Mouse (Mus musculus) olfactory bulb, adult 2 months (tissue): Measurements from ENCODE around the gene Slc46a1.

ENCODE experiments used
- CTCF ChIP-seq: fragments of 200-500 bp; IDR thresholded peaks from 2 replicates; pipeline ENCODE4 v1.5.1; 2012; ENCODE audit warnings: low read depth, mild to moderate bottlenecking, low read length, moderate library complexity; ENCODE audit not compliant: insufficient read depth
- POLR2A ChIP-seq: fragments of 200-500 bp; IDR thresholded peaks from 2 replicates; pipeline ENCODE4 v1.6.1; 2012; ENCODE audit warnings: mild to moderate bottlenecking, low read depth, low read length, moderate library complexity; ENCODE audit not compliant: insufficient read depth

DNA sequence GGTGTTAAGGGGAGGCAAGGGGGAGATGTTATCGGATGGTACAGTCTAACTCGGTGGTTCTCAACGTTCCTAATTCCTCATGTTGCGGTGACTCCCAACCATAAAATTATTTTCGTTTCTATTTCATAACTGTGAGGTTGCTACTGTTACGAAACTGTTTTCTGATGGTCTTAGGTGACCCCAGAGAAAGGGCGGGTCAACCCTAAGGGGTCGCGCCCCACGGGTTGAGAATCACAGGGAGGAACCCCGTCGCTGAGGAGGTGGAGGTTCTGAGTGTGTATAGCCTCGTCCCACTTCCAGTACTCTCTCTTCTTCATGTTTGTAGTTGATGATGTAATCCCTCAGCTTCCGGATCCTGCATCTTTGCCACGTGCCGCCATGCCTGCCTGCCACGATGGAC lies 6.8 kb upstream of the Slc46a1 start:
- TF ChIP-seq POLR2A: no peak
- TF ChIP-seq CTCF: no peak
